Mouse (Mus musculus): ENCODE measurements around the gene Lrrc73.

GRCm38 (mm10) chr17:46297028-46297363 is 43.7 kb downstream of the Lrrc73 start:
- TF ChIP-seq CTCF (IDR thresholded peaks at IDR 0.05; ENCODE audit: borderline replicate concordance, extremely low read depth, insufficient read depth, insufficient read length) = no peak
- TF ChIP-seq POLR2A (IDR thresholded peaks at IDR 0.05; ENCODE audit: borderline replicate concordance, extremely low read depth, insufficient read depth, insufficient read length, poor library complexity, severe bottlenecking) = no peak

Measured in brain, embryonic 14.5 days (tissue).